Comparison of ENCODE assay signal across 8 mouse cellular contexts in genomic region chr16:13781216-13781615, GRCm38 (mm10). TPM values are rescaled to one million over a fixed set of nuclear protein-coding genes. Genes with fewer than 3 reads are reported as not detected.
A peak's percentile ranks its signal among the peaks of the same experiment; 100 is the strongest.
DNase-seq lines count a peak whose midpoint lies in the region; ATAC-seq and TF ChIP-seq lines count a peak whose summit lies in the region.

No protein-coding gene starts in this region.

- H3K4me3 ChIP-seq in layer of hippocampus, adult 2 months: peak overlapping the region; percentile 96
- H3K4me3 ChIP-seq in intestine, embryonic 15.5 days (replicated peaks): peak overlapping the region; percentile 93
- peak overlapping the region; percentile 89 for H3K4me3 ChIP-seq in neural tube, embryonic 13.5 days

- TF ChIP-seq CTCF in layer of hippocampus, adult 2 months (conservative IDR thresholded peaks at IDR 0.05): no peak

- H3K9ac ChIP-seq in intestine, embryonic 15.5 days: peak overlapping the region; percentile 22; the same call in 1 of the 2 replicates
- peak overlapping the region; percentile 94 for H3K9ac ChIP-seq in neural tube, embryonic 13.5 days

- H3K27me3 ChIP-seq in intestine, embryonic 15.5 days (replicated peaks): no peaks in the 10 kb centered on the region
- H3K27me3 ChIP-seq in neural tube, embryonic 13.5 days: no peaks in the 10 kb centered on the region

- H3K4me2 ChIP-seq in intestine, embryonic 15.5 days (replicated peaks): peak overlapping the region; percentile 73
- peak overlapping the region; percentile 85 for H3K4me2 ChIP-seq in neural tube, embryonic 13.5 days

- no peak for DNase-seq in layer of hippocampus, adult 2 months (ENCODE audit: low spot score in 2 of 2)
- DNase-seq in layer of hippocampus, adult 9-11 months: no peak
- DNase-seq in c-Kit-positive CD71-positive TER-119-positive erythroid progenitor cells, embryonic 14.5 days (ENCODE audit: low spot score): peak; percentile 34
- DNase-seq in spleen, postnatal 36 days (ENCODE audit: low spot score in 2 of 2): no peak
- no peak for DNase-seq in adrenal gland, postnatal 36 days
- DNase-seq in cerebellum, adult 18-20 months: no peak

- 22% methylated on average over 8 of the region's 8 CpGs for WGBS in intestine, embryonic 15.5 days
- WGBS in neural tube, embryonic 13.5 days: 37% methylated on average over 8 of the region's 8 CpGs

- ATAC-seq in intestine, embryonic 15.5 days: 0 out of 2 replicates have a peak, but pooled peaks have one; percentile 38
- 0 out of 2 replicates have a peak, but pooled peaks have one; percentile 47 for ATAC-seq in neural tube, embryonic 13.5 days (ENCODE audit: low read depth)

- H3K9me3 ChIP-seq in intestine, embryonic 15.5 days: no peaks in the 10 kb centered on the region
- no peaks in the 10 kb centered on the region for H3K9me3 ChIP-seq in neural tube, embryonic 13.5 days

- H3K36me3 ChIP-seq in intestine, embryonic 15.5 days: peaks cover 9% of the 10 kb centered on the region; the same call in 1 of the 2 replicates
- peaks cover 24% of the 10 kb centered on the region for H3K36me3 ChIP-seq in neural tube, embryonic 13.5 days

- H3K4me1 ChIP-seq in intestine, embryonic 15.5 days (replicated peaks): 0 out of 2 replicates have a peak, but pooled peaks cover 6% of the 10 kb centered on the region
- peaks cover 26% of the 10 kb centered on the region for H3K4me1 ChIP-seq in neural tube, embryonic 13.5 days (replicated peaks)

- peak overlapping the region; percentile 91 for H3K27ac ChIP-seq in layer of hippocampus, adult 2 months
- no peak overlapping the region for H3K27ac ChIP-seq in intestine, embryonic 15.5 days
- H3K27ac ChIP-seq in neural tube, embryonic 13.5 days (replicated peaks): no peak overlapping the region

RNA-seq across cellular contexts. Expression of gene Rrn3, which starts 0.7 kb away (rescaled TPM):
- total RNA-seq in layer of hippocampus, adult 2 months (2021): 10 to 100 TPM; 47.2 to 51.4 TPM
- 49.8 and 54.5 TPM in 2 replicates for polyA plus RNA-seq in intestine, embryonic 15.5 days (2015; fragmentation: Nextera tagmentation; extraction: Ambion mirVana)
- polyA plus RNA-seq in neural tube, embryonic 13.5 days (2015; fragmentation: Nextera tagmentation; extraction: Ambion mirVana): 127 TPM in 2 replicates
- 10 to 100 TPM; 51.4 to 54.2 TPM for total RNA-seq in adrenal gland, postnatal 36 days (2021)

RNA-seq across cellular contexts. Expression of gene Ntan1, which starts 37.4 kb away (rescaled TPM):
- total RNA-seq in layer of hippocampus, adult 2 months (2021): 10 to 100 TPM; 79.9 to 83.7 TPM
- polyA plus RNA-seq in intestine, embryonic 15.5 days (2015; fragmentation: Nextera tagmentation; extraction: Ambion mirVana): 147 and 152 TPM in 2 replicates
- 219 and 225 TPM in 2 replicates for polyA plus RNA-seq in neural tube, embryonic 13.5 days (2015; fragmentation: Nextera tagmentation; extraction: Ambion mirVana)
- total RNA-seq in adrenal gland, postnatal 36 days (2021): 10 to 100 TPM; 56.1 to 56.6 TPM

RNA-seq across cellular contexts. Expression of gene Pla2g10, which starts 50.4 kb away (rescaled TPM):
- total RNA-seq in layer of hippocampus, adult 2 months (2021): not detected
- polyA plus RNA-seq in intestine, embryonic 15.5 days (2015; fragmentation: Nextera tagmentation; extraction: Ambion mirVana): 4.8 and 7.9 TPM in 2 replicates
- polyA plus RNA-seq in neural tube, embryonic 13.5 days (2015; fragmentation: Nextera tagmentation; extraction: Ambion mirVana): 1.6 and 2.1 TPM in 2 replicates
- not detected for total RNA-seq in adrenal gland, postnatal 36 days (2021)
